Mouse (Mus musculus): ENCODE data around the gene Ccdc162. TPM values are rescaled to one million over a fixed set of nuclear protein-coding genes. Genes with fewer than 3 reads are reported as not detected.
"Not testable (repeated sequence)": the region's sequence is repeated elsewhere in the genome, so short reads cannot be mapped to it uniquely, and the experiment has no call there.

The Ccdc162 gene
- polyA plus RNA-seq, 1 experiment: 5.1 TPM

GRCm38 (mm10) chr10:41537983-41538330 lies 178.5 kb downstream of the Ccdc162 start:
- DNase-seq (ENCODE audit: low read depth): peak; percentile 33

GRCm38 (mm10) chr10:41537226-41537982 lies 179.0 kb downstream of the Ccdc162 start:
- no peak for DNase-seq (ENCODE audit: low read depth)

- no peak for DNase-seq (ENCODE audit: low read depth)
These were observed 179.7 kb downstream of the Ccdc162 start for GRCm38 (mm10) chr10:41536714-41537113.

- no peak for DNase-seq (ENCODE audit: low read depth)
These were observed 180.4 kb downstream of the Ccdc162 start for GRCm38 (mm10) chr10:41535991-41536390.

- DNase-seq (ENCODE audit: low read depth): no peak
These were observed 186.5 kb downstream of the Ccdc162 start for GRCm38 (mm10) chr10:41529972-41530371.

- no peak for DNase-seq (ENCODE audit: low read depth)
These were observed 190.7 kb downstream of the Ccdc162 start for GRCm38 (mm10) chr10:41525696-41526095.

GRCm38 (mm10) chr10:41523386-41523785 lies 193.0 kb downstream of the Ccdc162 start:
- DNase-seq (ENCODE audit: low read depth): no peak

- no peak for DNase-seq (ENCODE audit: low read depth)
These were observed 196.1 kb downstream of the Ccdc162 start for GRCm38 (mm10) chr10:41520410-41520673.

GRCm38 (mm10) chr10:41519640-41520409 lies 196.6 kb downstream of the Ccdc162 start:
- DNase-seq (ENCODE audit: low read depth): no peak

GRCm38 (mm10) chr10:41518981-41519618 lies 197.3 kb downstream of the Ccdc162 start, which contains the start of gene Cd164:
Gene Cd164 (plus strand): TSS chr10:41519414.
- no peak for DNase-seq (ENCODE audit: low read depth)

- DNase-seq (ENCODE audit: low read depth): no peak
These were observed 197.9 kb downstream of the Ccdc162 start for GRCm38 (mm10) chr10:41518508-41518980.

- no peak for DNase-seq (ENCODE audit: low read depth)
These were observed 201.5 kb downstream of the Ccdc162 start for GRCm38 (mm10) chr10:41514921-41515320.

GRCm38 (mm10) chr10:41514301-41514700 lies 202.1 kb downstream of the Ccdc162 start:
- DNase-seq (ENCODE audit: low read depth): no peak

- DNase-seq (ENCODE audit: low read depth): no peak
These were observed 207.3 kb downstream of the Ccdc162 start for GRCm38 (mm10) chr10:41509160-41509559.

GRCm38 (mm10) chr10:41505446-41505845 lies 211.0 kb downstream of the Ccdc162 start:
- DNase-seq (ENCODE audit: low read depth): not testable (repeated sequence)

GRCm38 (mm10) chr10:41504996-41505395 lies 211.4 kb downstream of the Ccdc162 start:
- DNase-seq (ENCODE audit: low read depth): no peak

- no peak for DNase-seq (ENCODE audit: low read depth)
These were observed 215.5 kb downstream of the Ccdc162 start for GRCm38 (mm10) chr10:41500941-41501340.

GRCm38 (mm10) chr10:41491111-41491510 lies 225.3 kb downstream of the Ccdc162 start:
- no peak for DNase-seq (ENCODE audit: low read depth)

- DNase-seq (ENCODE audit: low read depth): no peak
These were observed 225.9 kb downstream of the Ccdc162 start for GRCm38 (mm10) chr10:41490518-41490873.

- no peak for DNase-seq (ENCODE audit: low read depth)
These were observed 226.5 kb downstream of the Ccdc162 start, which contains the start of the genes Smpd2 and Ppil6 for GRCm38 (mm10) chr10:41489708-41490517. Gene Smpd2 (minus strand): TSS chr10:41490369. Gene Ppil6 (plus strand): TSS chr10:41490439.

GRCm38 (mm10) chr10:41489294-41489693 lies 227.1 kb downstream of the Ccdc162 start:
- no peak for DNase-seq (ENCODE audit: low read depth)

GRCm38 (mm10) chr10:41488877-41489276 lies 227.6 kb downstream of the Ccdc162 start:
- DNase-seq (ENCODE audit: low read depth): no peak
